Comparison of ENCODE assay signal across 15 mouse cellular contexts in genomic region chr3:145574468-145574867, GRCm38 (mm10).
"Had no signal": no experiment of that assay in that cellular context is flagged by ENCODE, and none has a peak within 500 bp of the region (broad histone marks: within the 10 kb centered on the region; RNA-seq: fewer than 3 reads in every experiment).

No protein-coding gene starts in this region.

- DNase-seq: retina, postnatal 1 day; right cerebral cortex, adult 18-20 months; right cerebral cortex, postnatal 14 days; right cerebral cortex, postnatal 25 days; right cerebral cortex, postnatal 4 days; spleen, adult 18-20 months; thymus, adult 18-20 months; thymus, adult 2 months; thymus, postnatal 14 days; thymus, postnatal 25 days; thymus, postnatal 36 days; thymus, postnatal 4 days had no signal

- H3K4me2 ChIP-seq: neural tube, embryonic 15.5 days; stomach, embryonic 15.5 days had no signal

- H3K4me3 ChIP-seq: neural tube, embryonic 15.5 days; stomach, embryonic 15.5 days had no signal

- H3K9me3 ChIP-seq: neural tube, embryonic 15.5 days; stomach, embryonic 15.5 days had no signal

- H3K9ac ChIP-seq: neural tube, embryonic 15.5 days; stomach, embryonic 15.5 days had no signal

- H3K27me3 ChIP-seq: neural tube, embryonic 15.5 days; stomach, embryonic 15.5 days had no signal

- H3K27ac ChIP-seq: neural tube, embryonic 15.5 days; stomach, embryonic 15.5 days; stomach, postnatal 0 days had no signal
